Comparison of ENCODE assay signal across 7 mouse cellular contexts in genomic region chr4:129985671-129986441, GRCm38 (mm10). TPM values are rescaled to one million over a fixed set of nuclear protein-coding genes. Genes with fewer than 3 reads are reported as not detected.
DNase-seq lines count a peak whose midpoint lies in the region; ATAC-seq and TF ChIP-seq lines count a peak whose summit lies in the region.

No protein-coding gene starts in this region.

- no peaks in the 10 kb centered on the region for H3K9me3 ChIP-seq in intestine, embryonic 15.5 days
- no peaks in the 10 kb centered on the region for H3K9me3 ChIP-seq in limb, embryonic 11.5 days (ENCODE audit: control insufficient read depth, low read length)
- no peaks in the 10 kb centered on the region for H3K9me3 ChIP-seq in midbrain, embryonic 14.5 days (ENCODE audit: control insufficient read depth, low read length)

- peak; percentile 25; the same call in 1 of the 2 replicates for TF ChIP-seq CTCF in cerebellum, adult 2 months (IDR thresholded peaks at IDR 0.05; ENCODE audit: borderline replicate concordance, insufficient read depth, low read depth, low read length)

- 0 out of 2 replicates have a peak overlapping the region, but pooled peaks have one; percentile 6 for H3K27ac ChIP-seq in cerebellum, adult 2 months (ENCODE audit: insufficient read depth, low read length)
- no peak overlapping the region for H3K27ac ChIP-seq in intestine, embryonic 15.5 days
- H3K27ac ChIP-seq in limb, embryonic 11.5 days (replicated peaks; ENCODE audit: low read depth, low read length): no peak overlapping the region
- peak overlapping the region; percentile 87 for H3K27ac ChIP-seq in midbrain, embryonic 14.5 days (replicated peaks; ENCODE audit: low read depth, low read length)

- no peaks in the 10 kb centered on the region for H3K27me3 ChIP-seq in cerebellum, adult 2 months (ENCODE audit: control insufficient read depth, insufficient read depth, low read length)
- peaks cover 56% of the 10 kb centered on the region for H3K27me3 ChIP-seq in intestine, embryonic 15.5 days (replicated peaks)
- peaks cover 70% of the 10 kb centered on the region for H3K27me3 ChIP-seq in limb, embryonic 11.5 days (ENCODE audit: control insufficient read depth, insufficient read depth, low read length)
- no peaks in the 10 kb centered on the region for H3K27me3 ChIP-seq in midbrain, embryonic 14.5 days (ENCODE audit: control insufficient read depth, insufficient read depth, low read length)

- peak overlapping the region; percentile 74 for H3K4me3 ChIP-seq in cerebellum, adult 2 months (replicated peaks; ENCODE audit: insufficient read depth, low read depth, low read length)
- H3K4me3 ChIP-seq in intestine, embryonic 15.5 days (replicated peaks): peak overlapping the region; percentile 63
- peak overlapping the region; percentile 52 for H3K4me3 ChIP-seq in limb, embryonic 11.5 days (ENCODE audit: low read depth, low read length)
- H3K4me3 ChIP-seq in midbrain, embryonic 14.5 days (replicated peaks; ENCODE audit: low read depth, low read length): peak overlapping the region; percentile 76

- no peaks in the 10 kb centered on the region for H3K36me3 ChIP-seq in intestine, embryonic 15.5 days
- no peaks in the 10 kb centered on the region for H3K36me3 ChIP-seq in limb, embryonic 11.5 days (ENCODE audit: control insufficient read depth, insufficient read depth, low read length)
- H3K36me3 ChIP-seq in midbrain, embryonic 14.5 days (ENCODE audit: control insufficient read depth, insufficient read depth, low read length): no peaks in the 10 kb centered on the region

- H3K4me2 ChIP-seq in intestine, embryonic 15.5 days (replicated peaks): peak overlapping the region; percentile 99
- H3K4me2 ChIP-seq in limb, embryonic 11.5 days (ENCODE audit: low read depth, severe bottlenecking): peak overlapping the region; percentile 97
- H3K4me2 ChIP-seq in midbrain, embryonic 14.5 days (ENCODE audit: low read length): peak overlapping the region; percentile 86

- WGBS in cerebellum, adult 2 months: under 1% methylated on average over 57 of the region's 58 CpGs
- WGBS in intestine, embryonic 15.5 days: 1% methylated on average over 58 of the region's 58 CpGs
- under 1% methylated on average over 58 of the region's 58 CpGs for WGBS in limb, embryonic 11.5 days
- under 1% methylated on average over 57 of the region's 58 CpGs for WGBS in midbrain, embryonic 14.5 days

- DNase-seq in adrenal gland, adult (ENCODE audit: inconsistent age in 2 of 2, low spot score in 1 of 2): peak; percentile 79 to 89
- DNase-seq in cerebellum, adult 2 months: peak; percentile 82 to 83
- DNase-seq in frontal cortex, postnatal 14 days (ENCODE audit: low spot score in 2 of 2): peak; percentile 72 to 75
- DNase-seq in limb, embryonic 11.5 days (ENCODE audit: low spot score): peak; percentile 78
- DNase-seq in midbrain, embryonic 14.5 days: peak; percentile 92
- DNase-seq in spleen, postnatal 4 days (ENCODE audit: low spot score in 2 of 2): peak; percentile 31 to 79

- TF ChIP-seq POLR2A in cerebellum, adult 2 months (IDR thresholded peaks at IDR 0.05; ENCODE audit: borderline replicate concordance, insufficient read depth, low read length): no peak

- peaks cover 34% of the 10 kb centered on the region for H3K4me1 ChIP-seq in cerebellum, adult 2 months (ENCODE audit: control insufficient read depth, insufficient read depth, low read length)
- peaks cover 37% of the 10 kb centered on the region for H3K4me1 ChIP-seq in intestine, embryonic 15.5 days (replicated peaks)
- peaks cover 25% of the 10 kb centered on the region for H3K4me1 ChIP-seq in limb, embryonic 11.5 days (ENCODE audit: control insufficient read depth, insufficient read depth, low read length)
- H3K4me1 ChIP-seq in midbrain, embryonic 14.5 days (ENCODE audit: control insufficient read depth, insufficient read depth, low read length): peaks cover 75% of the 10 kb centered on the region

- 0 out of 2 replicates have a peak, but pooled peaks have one; percentile 1 for ATAC-seq in intestine, embryonic 15.5 days
- ATAC-seq in limb, embryonic 11.5 days (ENCODE audit: insufficient number of reproducible peaks, low FRiP score, low TSS enrichment, low read depth): no peak
- peak; percentile 29 for ATAC-seq in midbrain, embryonic 14.5 days (ENCODE audit: low FRiP score, low TSS enrichment)

- H3K9ac ChIP-seq in intestine, embryonic 15.5 days: peak overlapping the region; percentile 63
- peak overlapping the region; percentile 12 for H3K9ac ChIP-seq in limb, embryonic 11.5 days (ENCODE audit: low read length)
- H3K9ac ChIP-seq in midbrain, embryonic 14.5 days (replicated peaks; ENCODE audit: low read length): peak overlapping the region; percentile 81

RNA-seq across cellular contexts. Expression of gene Adgrb2, which starts 1.2 kb away (rescaled TPM):
- polyA plus RNA-seq in cerebellum, adult 2 months (2012; rRNA removed): 116 and 130 TPM in 2 replicates
- 2.2 and 2.6 TPM in 2 replicates for polyA plus RNA-seq in intestine, embryonic 15.5 days (2015; fragmentation: Nextera tagmentation; extraction: Ambion mirVana)
- 1.2 and 1.5 TPM in 2 replicates for polyA plus RNA-seq in limb, embryonic 11.5 days (2014; fragmentation: Nextera tagmentation; extraction: Ambion mirVana)
- 15.9 and 16.9 TPM in 2 replicates for polyA plus RNA-seq in midbrain, embryonic 14.5 days (2014; fragmentation: Nextera tagmentation; extraction: Ambion mirVana)

RNA-seq across cellular contexts. Expression of gene Spocd1, which starts 56.8 kb away (rescaled TPM):
- polyA plus RNA-seq in cerebellum, adult 2 months (2012; rRNA removed): 0.27 and 0.29 TPM in 2 replicates
- polyA plus RNA-seq in intestine, embryonic 15.5 days (2015; fragmentation: Nextera tagmentation; extraction: Ambion mirVana): 0.09 TPM in 1 of 2 replicates, not detected in the other
- polyA plus RNA-seq in limb, embryonic 11.5 days (2014; fragmentation: Nextera tagmentation; extraction: Ambion mirVana): not detected in 2 replicates
- 0.16 TPM in 1 of 2 replicates, not detected in the other for polyA plus RNA-seq in midbrain, embryonic 14.5 days (2014; fragmentation: Nextera tagmentation; extraction: Ambion mirVana)

Comparison
In these comparisons a context has a peak if more than half of its experiments do, and no peak if none do; other contexts are left out.
1. H3K27ac ChIP-seq: peak in cerebellum, adult 2 months (single experiment) and midbrain, embryonic 14.5 days (single experiment); none in intestine, embryonic 15.5 days (single experiment) and limb, embryonic 11.5 days (single experiment).
2. H3K9ac ChIP-seq: peak in every context shown above with its lines; median percentile 81 in midbrain, embryonic 14.5 days; 63 in intestine, embryonic 15.5 days; 12 in limb, embryonic 11.5 days.
3. Peak in every context shown above with its lines, with median percentiles within 50 percentile points of each other: DNase-seq, H3K4me3 ChIP-seq and H3K4me2 ChIP-seq.